Mouse (Mus musculus) MN1 (cell line): ENCODE measurements at regions not wholly inside any gene's neighbourhood (a gene's known extent, or its start where the extent isn't known, plus 50 kb on each side); places are given as distances from the start of the nearest gene placed in this dataset.
A peak's percentile ranks its signal among the peaks of the same experiment; 100 is the strongest.

Source experiments
- DNase-seq: peaks from one replicate; pipeline ENCODE4 v3.0.0-alpha.2; 2016; ENCODE audit warnings: low spot score

DNA sequence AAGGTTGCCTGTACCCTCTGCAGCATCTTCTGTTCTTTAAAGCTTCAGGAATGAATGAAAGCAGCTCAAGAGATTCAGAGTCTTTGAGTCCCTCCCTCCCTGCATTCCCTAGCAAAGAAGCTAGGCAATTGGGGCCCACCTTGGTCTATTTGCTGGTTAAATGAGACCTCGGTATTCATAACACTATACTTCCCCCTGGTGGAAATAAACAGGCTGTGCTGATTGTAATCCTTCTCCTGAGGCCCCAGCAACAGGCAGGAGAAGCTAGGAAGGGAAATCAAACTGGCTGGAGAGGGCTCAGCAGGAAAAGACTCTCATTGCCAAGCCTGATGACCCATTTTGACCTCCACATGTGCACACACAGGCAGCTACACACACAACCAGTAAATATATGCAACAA lies 137.1 kb downstream of the Sh3bp4 start:
- no peak for DNase-seq

DNA sequence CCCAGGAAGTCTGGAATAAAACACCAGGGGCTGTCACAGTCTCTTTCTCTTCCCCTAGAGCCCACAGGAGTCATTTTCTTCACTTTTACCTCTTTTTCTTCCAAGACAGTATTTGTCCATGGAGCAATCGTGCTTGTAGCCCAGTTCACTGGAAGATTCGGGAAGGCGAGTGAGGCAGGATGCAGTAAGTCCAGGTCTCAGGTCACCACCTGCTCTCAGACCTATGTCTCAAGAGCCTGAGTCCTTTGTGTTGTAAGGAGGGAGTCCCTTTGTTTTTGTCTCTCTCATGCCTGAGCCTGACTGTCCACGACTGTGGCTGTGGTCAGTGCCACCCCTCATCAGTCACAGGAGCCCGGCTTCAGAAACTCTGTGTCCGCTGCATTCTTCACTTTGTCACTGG lies 140.9 kb downstream of the Sh3bp4 start:
- no peak for DNase-seq

DNA sequence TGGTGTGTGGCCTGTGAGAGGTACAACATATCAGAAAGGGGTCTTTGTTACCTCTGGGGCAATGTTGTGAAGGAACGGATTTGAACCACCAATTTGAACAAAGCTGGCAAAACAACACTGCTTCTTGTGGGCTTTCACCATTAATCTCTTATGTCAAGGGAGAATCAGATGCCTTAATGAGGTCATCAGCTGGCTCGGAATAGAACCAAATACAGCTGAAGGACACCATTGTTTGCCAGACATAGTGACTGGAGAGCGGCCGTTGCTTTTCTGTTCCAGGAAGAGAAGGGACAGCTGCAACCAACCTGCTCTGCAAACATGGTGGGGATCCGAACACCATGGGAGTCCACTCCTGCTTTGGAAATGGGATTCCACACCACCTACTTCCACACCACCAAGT lies 158.2 kb downstream of the Sh3bp4 start:
- no peak for DNase-seq

DNA sequence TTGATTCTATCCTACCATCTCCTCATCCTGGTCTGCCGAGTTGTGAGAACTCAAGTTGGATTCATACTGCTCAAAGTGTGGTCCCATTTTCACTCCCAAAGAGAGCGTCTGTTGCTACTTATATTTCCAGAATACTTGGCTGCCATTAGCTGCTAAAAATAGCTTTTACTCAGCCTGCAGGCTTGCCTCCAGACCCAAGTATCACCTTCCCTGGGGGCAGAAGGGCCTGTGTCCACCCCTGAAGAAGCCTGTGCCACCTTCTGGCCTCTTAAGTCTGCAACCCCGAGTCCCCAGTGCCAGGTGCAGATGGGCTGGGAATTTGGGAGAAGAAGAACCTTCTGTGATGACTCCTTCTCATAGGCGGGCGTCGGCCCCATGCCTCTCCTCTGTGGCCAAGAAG lies 161.5 kb downstream of the Sh3bp4 start:
- DNase-seq = no peak

DNA sequence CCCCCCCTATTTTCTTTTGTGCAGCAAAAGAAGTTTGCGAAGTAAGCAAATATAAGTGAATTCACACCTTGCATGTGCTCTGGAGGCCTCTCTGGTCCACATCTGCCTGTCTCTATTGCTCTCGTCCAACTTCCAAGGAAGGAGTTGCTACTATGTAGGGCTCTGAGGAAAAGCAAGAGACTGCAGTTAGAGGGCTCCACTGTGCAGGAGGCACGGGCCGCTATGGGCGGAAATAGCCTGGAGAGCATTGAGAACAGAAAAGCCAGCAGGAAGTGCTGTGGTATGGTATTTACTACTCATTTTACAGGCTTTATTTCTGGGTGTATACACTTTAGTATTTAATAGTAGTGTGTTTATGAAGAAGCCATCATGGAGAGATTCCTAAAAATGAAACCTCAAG lies 162.2 kb downstream of the Sh3bp4 start:
- no peak for DNase-seq

DNA sequence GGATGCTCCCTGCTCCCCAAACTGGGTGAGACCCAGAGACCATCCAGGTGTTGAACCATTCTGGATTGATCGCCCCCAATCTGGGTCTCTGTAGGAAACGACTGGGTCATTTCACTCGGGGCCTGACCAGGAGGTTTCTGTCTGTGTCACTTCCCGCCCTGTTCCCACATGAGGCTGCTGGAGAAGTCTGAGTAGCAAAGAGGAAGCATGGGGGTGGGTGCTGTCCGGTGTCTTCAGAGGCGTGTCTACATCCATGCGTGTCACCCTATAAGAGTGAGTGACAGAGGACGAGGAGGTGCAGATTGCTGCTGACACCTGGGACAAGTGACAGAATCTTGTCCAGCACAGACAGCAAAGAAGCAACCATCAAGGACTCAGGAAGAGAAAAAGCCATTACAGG lies 164.7 kb downstream of the Sh3bp4 start:
- DNase-seq = no peak

DNA sequence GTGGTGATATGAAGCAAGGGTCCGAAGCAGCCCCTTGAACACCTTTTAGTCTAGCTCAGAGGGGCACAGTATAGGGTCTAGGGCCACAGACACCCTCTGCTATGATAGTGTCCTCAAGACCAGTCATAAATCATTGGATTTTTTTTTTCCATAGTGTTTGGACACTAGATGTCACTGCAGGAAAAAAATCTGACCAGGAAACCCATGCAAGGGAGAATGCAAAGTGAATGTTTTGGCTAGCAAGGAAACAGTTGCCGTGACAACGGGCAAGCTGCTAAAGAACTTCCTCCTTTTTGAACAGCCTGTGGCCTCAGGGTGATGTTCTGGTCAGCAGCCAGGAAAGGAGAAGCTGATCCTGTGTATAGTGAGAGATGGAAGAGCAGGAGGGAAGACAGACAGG lies 165.1 kb downstream of the Sh3bp4 start:
- DNase-seq = peak; percentile 40

DNA sequence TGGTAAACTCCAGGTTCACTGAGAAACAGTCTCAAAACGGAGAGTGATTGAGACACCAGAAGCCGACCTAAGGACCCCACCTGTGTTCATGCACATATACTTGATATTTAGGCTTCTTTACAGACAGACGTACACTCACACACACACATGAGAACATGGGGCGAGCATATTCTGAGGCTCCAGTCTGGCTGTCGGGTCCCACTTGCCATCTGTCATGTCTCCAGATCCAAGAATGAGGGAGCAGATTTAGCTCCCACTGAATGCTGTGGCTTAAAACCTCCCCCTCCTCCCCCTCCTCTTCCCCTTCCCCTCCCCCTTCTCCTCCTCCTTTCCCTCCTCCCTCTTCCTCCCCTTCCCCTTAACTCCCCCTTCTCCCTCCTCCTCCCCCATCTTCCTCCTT lies 167.5 kb downstream of the Sh3bp4 start:
- DNase-seq = no peak

DNA sequence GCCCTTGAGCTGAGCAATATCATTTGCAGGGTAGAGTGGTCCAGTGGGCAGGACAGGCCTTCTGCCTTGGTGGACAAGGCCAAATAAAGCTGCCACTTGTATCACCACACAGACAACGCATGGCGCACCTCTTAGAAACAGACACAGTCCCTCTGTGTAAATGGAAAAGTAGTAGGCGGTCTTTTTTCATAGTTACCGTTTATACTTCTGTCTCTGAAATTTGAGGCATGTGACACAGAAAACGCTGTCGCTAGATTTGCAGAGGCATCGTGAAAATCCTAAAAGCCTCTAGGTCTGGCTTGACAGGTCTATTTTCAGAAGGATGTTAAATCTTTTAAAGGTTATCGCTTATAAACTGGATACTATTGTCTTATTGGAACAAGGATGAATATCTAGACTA lies 174.4 kb downstream of the Sh3bp4 start:
- DNase-seq = no peak

DNA sequence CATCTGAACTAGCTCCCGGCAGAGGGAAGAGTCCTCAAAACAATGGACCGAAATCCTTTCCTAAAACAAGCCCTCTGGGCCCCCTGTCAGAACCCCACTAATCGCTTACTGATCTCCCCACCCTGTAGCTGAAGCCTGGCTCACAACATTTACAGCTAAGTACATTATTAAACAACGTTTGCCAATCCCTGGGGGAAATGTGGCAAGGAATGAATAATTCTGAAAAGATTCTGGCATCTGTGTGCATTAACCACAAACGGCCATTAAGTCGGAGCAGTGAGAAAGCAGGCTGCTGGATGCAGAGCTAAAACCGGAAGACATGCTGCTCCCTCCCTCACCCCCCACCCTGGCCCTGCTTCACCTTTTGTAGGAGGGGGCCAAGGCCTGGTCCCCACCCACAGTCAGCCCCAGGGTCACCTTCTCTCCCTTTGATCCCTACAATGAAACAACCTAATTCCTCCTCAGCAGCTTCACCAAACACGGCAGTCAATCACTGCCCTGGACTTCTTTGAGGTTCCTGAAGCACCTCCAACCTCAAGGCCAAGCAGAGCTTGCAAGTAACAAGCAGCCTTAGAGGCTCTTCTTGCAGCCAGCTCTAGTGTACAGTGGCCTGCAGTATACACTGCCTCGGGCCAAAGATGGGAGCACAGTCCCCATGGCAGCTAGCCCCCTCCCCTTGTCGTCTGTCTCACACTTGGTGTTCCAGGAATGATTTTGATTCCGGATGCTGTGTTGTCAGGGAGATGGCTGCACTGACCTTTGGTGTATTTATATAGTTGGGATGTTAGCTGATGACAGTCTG lies 175.2 kb downstream of the Sh3bp4 start:
- no peak for DNase-seq

DNA sequence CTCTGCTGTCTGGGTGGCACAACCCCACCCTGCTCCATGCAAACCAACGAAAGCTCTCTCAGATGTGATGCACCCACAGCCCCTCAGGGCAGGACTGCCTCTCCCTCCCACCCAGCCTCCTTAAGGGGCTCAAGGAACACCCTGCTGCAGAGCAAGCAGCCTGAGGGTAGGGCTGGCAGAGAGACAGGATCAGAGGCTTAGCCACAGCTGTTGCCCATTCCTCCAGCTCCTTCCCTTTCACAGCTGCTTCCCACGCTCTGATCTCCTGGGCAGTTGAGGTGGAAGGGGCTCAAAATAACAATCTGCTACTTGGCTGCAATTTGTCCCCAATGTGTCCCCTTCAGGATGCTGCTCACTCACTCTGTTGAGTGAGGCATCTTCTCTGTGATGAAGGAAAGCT lies 181.5 kb downstream of the Sh3bp4 start:
- DNase-seq = no peak

DNA sequence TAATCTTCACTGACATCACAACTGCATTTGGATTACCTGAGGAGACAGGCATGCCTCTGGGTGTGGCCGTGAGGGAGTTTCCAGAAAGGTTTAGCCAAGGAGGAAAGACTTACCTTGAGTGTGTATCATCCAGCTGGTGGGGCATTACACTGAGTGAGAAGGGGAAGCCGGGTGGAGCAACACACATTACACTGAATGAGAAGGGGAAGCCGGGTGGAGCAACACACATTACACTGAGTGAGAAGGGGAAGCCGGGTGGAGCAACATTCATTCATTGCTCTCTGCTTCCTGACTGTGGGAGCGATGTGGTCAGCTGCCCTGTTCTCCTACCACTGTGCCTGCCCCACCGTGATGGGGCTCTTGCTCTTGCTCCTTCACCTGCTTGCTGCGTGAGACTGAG lies 182.3 kb downstream of the Sh3bp4 start:
- DNase-seq = no peak

DNA sequence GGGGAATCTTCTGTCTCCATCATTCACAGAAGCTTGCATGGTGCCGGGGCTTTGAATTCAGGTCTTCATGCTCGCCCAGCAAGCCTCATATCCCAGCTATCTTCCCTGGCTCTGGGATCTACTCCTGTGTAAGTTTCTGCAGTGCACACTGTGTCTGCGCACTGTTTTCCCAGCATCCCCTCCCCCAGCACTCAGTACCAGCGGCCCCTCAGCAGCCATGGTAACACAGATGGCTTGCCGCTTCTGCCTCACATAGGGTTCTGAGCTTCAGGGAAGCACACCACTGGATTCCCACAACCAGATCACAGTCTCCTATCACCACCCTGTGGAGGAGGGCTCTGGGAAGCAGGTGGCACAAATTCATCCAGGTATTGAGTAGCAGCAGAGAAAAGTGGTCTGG lies 187.7 kb downstream of the Sh3bp4 start:
- DNase-seq = no peak

DNA sequence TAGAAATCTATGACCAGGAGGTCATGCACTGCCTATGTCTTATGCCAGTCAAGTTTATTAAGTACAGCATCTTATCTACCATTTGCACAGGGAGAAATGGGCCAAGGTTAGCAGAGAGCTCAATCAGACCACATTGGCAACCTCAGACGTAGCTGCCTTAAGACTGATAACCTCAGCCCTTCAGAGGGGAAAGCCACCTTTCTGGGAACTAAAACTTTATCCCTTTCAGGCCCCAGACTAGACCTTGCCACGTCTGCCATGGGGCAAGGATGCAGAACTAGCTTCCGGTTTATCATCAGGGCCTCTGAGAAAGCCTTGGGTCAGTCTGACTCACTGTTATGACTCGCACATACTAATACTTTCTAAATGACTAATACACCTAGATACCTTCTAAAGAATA lies 188.8 kb upstream of the Agap1 start:
- DNase-seq = no peak

DNA sequence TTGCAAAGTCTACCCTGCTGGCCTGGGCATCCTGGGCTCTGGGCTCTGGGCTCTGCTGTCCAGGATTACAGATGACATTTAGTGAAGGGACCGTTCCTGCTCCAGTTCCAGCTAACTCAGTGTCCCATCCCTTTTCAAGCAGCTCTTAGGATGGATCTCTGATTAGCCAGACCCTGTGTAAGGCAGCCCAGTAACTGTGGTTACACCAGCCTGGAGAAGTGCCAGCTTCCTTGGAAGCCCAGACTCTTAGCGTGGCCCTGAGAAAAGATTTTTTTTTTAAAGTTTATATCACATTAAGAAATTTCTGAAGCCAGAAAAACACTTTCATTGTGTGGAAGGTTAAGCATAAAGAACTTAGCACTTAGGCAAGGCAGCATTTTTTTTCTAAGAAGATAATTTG lies 185.8 kb upstream of the Agap1 start:
- no peak for DNase-seq

DNA sequence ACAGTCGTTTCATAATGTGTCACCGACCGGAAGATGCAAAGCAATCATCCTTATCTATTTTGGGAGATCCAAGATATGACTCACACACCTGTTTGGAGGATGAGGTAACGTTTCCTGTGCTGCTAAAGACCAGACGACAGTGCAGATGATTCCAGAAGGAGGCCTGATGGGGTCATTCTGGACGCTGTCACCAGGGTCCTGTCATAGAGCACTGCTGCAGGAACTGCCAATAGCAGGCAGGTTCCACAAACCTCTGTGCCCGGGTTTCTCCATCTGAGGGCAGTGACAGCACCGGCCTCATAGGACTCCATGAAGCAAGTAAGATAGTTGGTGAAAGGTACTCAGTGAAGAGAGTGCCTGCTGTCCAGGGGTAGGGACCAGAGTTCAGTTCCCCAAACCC lies 182.9 kb upstream of the Agap1 start:
- no peak for DNase-seq

DNA sequence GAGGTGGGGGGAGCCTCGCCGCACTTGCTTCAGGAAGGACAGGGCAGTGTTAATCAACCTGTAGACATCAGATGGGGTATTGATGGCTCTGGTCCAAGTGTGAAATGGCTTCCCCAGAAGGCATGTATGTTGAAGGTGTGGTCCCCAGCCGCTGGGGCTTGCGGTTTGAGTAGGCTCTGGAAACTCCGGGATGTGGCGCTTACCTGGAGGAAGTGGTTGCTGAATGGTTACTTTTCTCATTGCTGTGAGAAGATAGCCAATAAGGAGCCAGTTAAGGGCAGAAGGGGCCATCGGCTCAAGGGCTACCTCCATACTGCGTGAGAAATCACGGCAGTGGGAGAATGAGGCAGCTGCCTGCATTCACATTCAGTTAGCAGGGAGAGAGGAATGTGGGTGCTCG lies 181.6 kb upstream of the Agap1 start:
- no peak for DNase-seq

DNA sequence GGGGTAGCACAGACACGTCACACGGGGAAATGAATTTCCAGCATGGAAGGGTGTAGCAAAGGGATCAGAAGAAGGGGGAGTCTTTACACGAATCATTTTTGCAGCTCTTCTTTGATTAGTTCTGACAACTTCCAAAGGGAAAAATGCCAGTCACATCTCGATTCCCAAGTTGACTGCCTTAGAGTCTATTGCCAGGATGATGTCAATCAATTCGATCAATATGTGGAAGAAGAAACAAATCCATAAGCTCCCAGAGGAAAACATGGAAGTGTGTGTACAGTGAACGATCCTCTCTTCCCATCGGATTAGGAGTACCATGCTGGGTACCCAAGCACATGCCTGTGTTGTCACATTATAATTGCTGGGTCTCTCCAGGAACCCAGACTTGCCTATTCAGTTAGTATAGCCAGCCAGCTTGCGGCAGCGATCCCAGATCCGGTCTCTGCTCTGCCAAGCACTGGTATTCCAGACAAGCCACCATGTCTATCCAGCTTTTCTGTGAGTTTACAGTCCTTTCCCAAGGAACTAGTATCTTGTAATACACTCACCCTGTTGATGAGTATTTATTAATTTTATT lies 180.7 kb upstream of the Agap1 start:
- no peak for DNase-seq

DNA sequence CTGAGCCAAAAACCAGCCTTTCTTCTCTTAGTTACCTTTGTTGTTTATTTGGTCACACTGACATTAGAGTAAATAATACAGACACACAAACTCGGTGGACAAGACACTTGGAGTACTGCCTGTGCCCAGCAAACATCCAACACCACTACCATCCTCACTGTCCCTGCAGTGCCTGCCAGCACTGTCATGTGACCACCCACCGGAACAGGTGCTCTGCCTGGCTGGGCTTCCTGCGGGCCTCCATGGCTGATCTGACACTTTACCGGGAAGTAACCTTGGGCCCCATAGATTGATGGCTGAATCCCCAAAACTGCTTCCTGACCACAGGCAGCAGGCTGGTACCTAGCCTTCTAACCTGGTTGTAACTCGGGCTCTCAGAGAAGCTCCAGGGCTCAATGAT lies 175.2 kb upstream of the Agap1 start:
- no peak for DNase-seq

DNA sequence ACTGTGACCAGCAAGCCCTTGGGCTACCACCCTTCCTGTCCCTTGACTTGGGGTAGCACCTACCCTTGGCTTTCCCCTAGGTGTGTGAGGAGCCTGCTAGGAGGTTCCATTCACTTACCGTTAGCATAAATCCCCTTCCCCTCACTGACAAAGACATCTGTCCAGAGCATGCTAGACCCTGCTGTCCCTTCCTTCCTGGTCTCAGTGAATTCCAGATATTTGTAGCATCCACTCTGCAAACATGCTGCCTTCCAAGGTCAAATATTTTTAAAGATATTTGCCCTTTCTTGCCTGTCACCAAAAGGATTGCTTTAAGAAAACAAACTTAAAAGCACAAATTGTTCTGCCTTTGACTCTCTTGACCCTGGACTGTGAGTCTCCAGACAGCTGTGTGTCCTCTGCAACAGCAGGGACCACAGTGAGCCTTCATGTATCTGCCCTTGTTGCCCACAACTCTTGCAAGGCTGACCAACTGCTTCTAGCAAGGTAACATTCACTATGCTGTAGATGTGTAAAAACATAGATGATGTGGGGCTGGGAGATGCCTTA lies 173.4 kb upstream of the Agap1 start:
- no peak for DNase-seq

DNA sequence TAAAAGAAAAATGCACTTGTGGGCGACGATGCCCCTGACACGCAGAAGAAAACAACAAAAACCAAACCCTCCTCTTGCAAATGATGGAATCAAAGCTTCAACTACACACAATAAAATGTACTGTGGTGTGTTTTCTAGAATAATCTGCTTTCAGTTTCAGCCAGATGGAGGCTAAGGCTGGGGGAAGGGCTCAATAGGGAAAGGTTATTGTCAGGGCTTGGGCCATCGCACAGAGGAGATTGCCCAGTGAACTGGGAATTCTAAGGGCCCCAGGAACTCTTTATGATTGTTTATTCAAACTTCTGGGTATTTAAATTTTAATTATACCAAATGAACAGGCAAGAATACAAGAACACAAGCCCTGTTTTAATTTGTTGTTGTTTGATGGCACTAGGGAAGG lies 169.6 kb upstream of the Agap1 start:
- DNase-seq = no peak

DNA sequence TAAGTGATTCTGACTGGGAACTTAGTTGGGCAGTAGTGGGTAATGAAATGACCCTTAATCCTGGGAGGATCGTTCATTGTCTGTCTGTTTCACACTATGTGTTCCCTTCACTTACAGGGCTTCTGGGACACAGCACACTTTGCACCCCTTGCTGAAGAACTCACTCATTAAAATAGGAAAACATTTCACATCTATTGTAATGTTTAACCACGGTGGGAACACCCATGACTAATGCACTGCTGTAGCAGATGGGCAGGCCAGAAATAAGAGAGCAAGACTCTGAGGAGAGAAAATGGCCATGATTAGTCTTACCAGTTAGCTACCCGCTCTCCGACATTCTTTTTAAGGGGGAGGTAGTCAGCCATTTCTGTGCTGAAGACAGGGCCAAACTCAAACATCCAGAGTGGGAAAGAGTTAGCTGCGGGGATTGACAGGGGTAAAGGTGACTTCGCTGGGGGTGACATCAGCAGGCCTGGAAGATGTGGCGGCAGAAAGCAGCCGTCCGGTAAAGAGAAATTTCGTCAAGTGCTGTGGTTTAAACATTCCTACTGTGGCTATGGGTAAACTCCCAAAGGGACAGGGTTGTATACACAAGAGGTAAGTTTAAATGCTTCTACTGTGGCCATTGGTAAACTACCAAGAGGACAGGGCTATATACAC lies 167.3 kb upstream of the Agap1 start:
- DNase-seq = no peak

DNA sequence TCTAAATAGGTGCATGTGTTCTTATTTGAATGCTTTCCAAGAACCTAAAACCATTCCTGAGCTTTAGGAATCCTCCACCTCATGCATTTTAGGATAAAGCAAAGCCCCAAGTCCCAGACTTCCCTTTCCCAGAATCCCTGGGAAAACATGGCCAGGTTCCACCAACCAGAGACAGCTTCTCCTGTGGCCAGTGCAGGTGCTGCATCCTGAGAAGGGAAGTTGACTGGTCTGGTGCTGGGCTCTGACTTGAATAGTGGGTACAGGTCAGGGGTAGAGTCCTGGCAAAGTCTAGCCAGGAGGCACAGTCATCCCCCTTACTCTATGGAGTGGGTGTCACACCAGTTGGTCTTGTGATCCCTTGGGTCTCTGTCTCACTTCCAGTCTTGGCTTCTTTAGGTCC lies 166.6 kb upstream of the Agap1 start:
- no peak for DNase-seq
